Mouse (Mus musculus) hindbrain, postnatal 0 days (tissue): ENCODE measurements at regions not wholly inside any gene's neighbourhood (a gene's known extent, or its start where the extent isn't known, plus 50 kb on each side); places are given as distances from the start of the nearest gene placed in this dataset.

Experiments
- ATAC-seq: fragments of 200-750 bp; cut with Nextera tagmentation; 2 replicates; pipeline ENCODE4 v1.8.0; 2017; ENCODE audit warnings: mild to moderate bottlenecking, moderate TSS enrichment, moderate library complexity
- DNase-seq: peaks from one replicate; pipeline ENCODE4 v3.0.0-alpha.2; 2015; ENCODE audit warnings: low spot score
- H3K27ac ChIP-seq: fragments of 300-500 bp; sonication (generic); 2 replicates; pipeline ENCODE4 v1.5.1; 2014; ENCODE audit warnings: mild to moderate bottlenecking
- H3K27me3 ChIP-seq: fragments of 300-500 bp; sonication (generic); 2 replicates; pipeline ENCODE4 v1.6.1; 2014; ENCODE audit warnings: low read length, mixed read lengths; ENCODE audit not compliant: insufficient read depth
- H3K36me3 ChIP-seq: fragments of 300-500 bp; sonication (generic); 2 replicates; pipeline ENCODE4 v1.6.1; 2014; ENCODE audit warnings: low read length, mixed read lengths; ENCODE audit not compliant: insufficient read depth
- H3K4me1 ChIP-seq: fragments of 300-500 bp; sonication (generic); 2 replicates; pipeline ENCODE4 v1.6.1; 2014; ENCODE audit warnings: antibody characterized with exemption, low read length, mixed read lengths; ENCODE audit not compliant: insufficient read depth
- H3K4me2 ChIP-seq: fragments of 300-500 bp; sonication (generic); 2 replicates; pipeline ENCODE4 v1.6.1; 2014; ENCODE audit warnings: low read depth, mild to moderate bottlenecking, low read length, moderate library complexity, mixed read lengths
- H3K4me3 ChIP-seq: fragments of 300-500 bp; sonication (generic); 2 replicates; pipeline ENCODE4 v1.5.1; 2014; ENCODE audit warnings: low read length
- H3K9ac ChIP-seq: fragments of 300-500 bp; sonication (generic); replicated peaks from 2 replicates; pipeline ENCODE4 v1.6.1; 2014; ENCODE audit warnings: mild to moderate bottlenecking, low read length, moderate library complexity, mixed read lengths
- H3K9me3 ChIP-seq: fragments of 300-500 bp; sonication (generic); 2 replicates; pipeline ENCODE4 v1.6.1; 2016; ENCODE audit warnings: low read length, mixed read lengths
- CTCF ChIP-seq: IDR thresholded peaks from 2 replicates; pipeline ENCODE4 v1.5.1; 2016; ENCODE audit warnings: antibody characterized with exemption, control low read depth, low read depth
- WGBS: fragments of 180-500 bp; shearing (Covaris S2); extraction: QIAGEN DNeasy Blood & Tissue Kit; methylation state at CpG from one replicate; pipeline ENCODE4 v1.1.7; 2014; 5-methylcytosine and 5-hydroxymethylcytosine counted together

DNA sequence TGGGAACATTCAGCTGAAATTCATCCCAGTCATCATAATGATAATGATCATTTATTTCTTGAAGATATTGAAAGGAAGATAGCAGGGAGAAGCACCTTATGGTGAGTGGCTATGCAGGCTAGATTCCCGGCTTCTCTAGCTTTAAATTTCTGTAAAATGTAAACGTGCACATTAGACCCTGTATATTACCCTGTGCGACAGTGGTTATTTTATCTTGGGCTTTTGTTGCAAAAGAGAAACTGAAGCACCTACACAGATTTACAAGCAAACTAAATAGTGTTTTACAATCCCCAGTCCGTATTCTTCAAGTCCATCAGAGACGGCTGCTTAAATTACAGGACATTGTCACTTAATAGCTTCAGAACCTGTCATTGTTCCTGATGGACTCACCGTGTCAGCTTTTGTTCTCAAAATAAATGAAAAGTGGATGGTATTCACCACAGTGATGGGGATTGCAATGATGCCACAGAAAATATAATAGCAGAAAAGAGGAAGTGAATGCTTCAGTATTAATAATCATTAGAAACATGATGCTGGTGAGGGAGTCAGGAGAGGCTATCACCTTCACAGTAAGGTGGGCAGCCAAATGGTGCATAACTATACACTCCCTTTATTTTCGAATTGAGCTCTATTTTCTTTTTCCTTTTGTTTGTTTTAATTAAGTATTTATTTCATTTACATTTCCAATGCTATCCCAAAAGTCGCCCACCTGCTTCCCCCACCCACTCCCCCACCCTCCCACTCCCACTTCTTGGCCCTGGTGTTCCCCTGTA is 141.0 kb downstream of the AI429214 start:
- Histone ChIP-seq H3K4me2 (no peak overlapping the region), H3K9me3 (no peaks in the 10 kb centered on the region), H3K36me3 (no peaks in the 10 kb centered on the region), H3K4me1 (no peaks in the 10 kb centered on the region), H3K9ac (no peak overlapping the region), H3K27me3 (no peaks in the 10 kb centered on the region), H3K4me3 (no peak overlapping the region), H3K27ac (no peak overlapping the region)
- no peak for TF ChIP-seq CTCF
- 75% methylated on average over 8 of the region's 8 CpGs for WGBS
- ATAC-seq (no peak), DNase-seq (no peak)

DNA sequence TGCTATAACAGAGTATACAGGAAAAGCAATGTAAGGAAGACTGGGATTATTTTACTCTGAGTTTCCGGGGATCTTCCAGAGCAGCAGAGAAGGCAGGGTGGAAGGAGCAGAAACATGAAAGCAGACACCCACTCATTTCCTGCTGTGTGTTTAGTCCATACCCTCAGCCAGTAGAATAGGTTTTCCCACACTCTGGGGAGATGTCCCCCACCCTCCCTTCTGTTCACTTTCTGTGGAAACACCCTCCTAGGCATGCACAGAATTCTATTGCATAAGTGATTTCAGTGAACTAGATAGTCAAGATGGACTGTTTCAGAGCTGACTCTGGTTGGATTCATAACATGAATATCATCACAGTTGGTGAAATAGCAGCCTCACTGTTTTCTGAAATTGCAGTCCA is 156.9 kb downstream of the AI429214 start:
- WGBS: 88% methylated on average over 1 of the region's 1 CpGs

DNA sequence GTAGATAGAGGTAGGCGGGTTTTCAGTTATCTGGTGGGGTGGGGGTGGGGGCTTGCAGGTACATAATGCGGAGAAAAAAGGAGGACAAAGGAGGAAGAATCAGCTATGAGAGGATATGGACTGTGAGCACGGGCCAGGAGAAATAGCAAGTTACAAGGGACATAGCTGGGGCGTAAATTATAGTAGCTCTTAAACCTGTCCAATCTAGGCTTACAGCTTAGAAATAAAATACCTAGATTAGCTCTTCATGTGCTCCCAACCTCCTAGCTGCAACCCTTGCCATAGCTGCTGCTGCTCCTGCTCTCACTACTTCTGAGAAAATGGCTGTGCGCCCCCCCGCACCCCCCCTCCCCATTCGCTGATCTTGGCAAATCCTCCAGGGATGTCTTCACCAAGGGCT is 161.0 kb downstream of the AI429214 start:
- Histone ChIP-seq H3K4me2 (no peak overlapping the region), H3K36me3 (no peaks in the 10 kb centered on the region), H3K9me3 (no peaks in the 10 kb centered on the region), H3K4me1 (no peaks in the 10 kb centered on the region), H3K27me3 (no peaks in the 10 kb centered on the region), H3K27ac (no peak overlapping the region), H3K4me3 (no peak overlapping the region), H3K9ac (no peak overlapping the region)
- WGBS: 96% methylated on average over 7 of the region's 7 CpGs
- no peak for TF ChIP-seq CTCF
- DNase-seq (no peak), ATAC-seq (no peak)

More for the DNA sequence above, 156.9 kb downstream of the AI429214 start:
- DNase-seq: no peak
- H3K9me3 ChIP-seq: no peaks in the 10 kb centered on the region
- no peak overlapping the region for H3K4me2 ChIP-seq
- no peak overlapping the region for H3K4me3 ChIP-seq
- no peak for TF ChIP-seq CTCF
- ATAC-seq: no peak
- no peak overlapping the region for H3K9ac ChIP-seq
- H3K27me3 ChIP-seq: no peaks in the 10 kb centered on the region
- no peaks in the 10 kb centered on the region for H3K36me3 ChIP-seq
- H3K4me1 ChIP-seq: no peaks in the 10 kb centered on the region
- H3K27ac ChIP-seq: no peak overlapping the region

GRCm38 (mm10) chr8:37154946-37155345 is 161.5 kb downstream of the AI429214 start:
- no peak for TF ChIP-seq CTCF
- ATAC-seq: no peak
- DNase-seq: no peak
- H3K9ac ChIP-seq: no peak overlapping the region
- WGBS: 95% methylated on average over 8 of the region's 8 CpGs
- no peak overlapping the region for H3K27ac ChIP-seq
- no peaks in the 10 kb centered on the region for H3K9me3 ChIP-seq
- H3K27me3 ChIP-seq: no peaks in the 10 kb centered on the region
- H3K4me1 ChIP-seq: no peaks in the 10 kb centered on the region
- H3K4me2 ChIP-seq: no peak overlapping the region
- H3K4me3 ChIP-seq: no peak overlapping the region
- no peaks in the 10 kb centered on the region for H3K36me3 ChIP-seq

DNA sequence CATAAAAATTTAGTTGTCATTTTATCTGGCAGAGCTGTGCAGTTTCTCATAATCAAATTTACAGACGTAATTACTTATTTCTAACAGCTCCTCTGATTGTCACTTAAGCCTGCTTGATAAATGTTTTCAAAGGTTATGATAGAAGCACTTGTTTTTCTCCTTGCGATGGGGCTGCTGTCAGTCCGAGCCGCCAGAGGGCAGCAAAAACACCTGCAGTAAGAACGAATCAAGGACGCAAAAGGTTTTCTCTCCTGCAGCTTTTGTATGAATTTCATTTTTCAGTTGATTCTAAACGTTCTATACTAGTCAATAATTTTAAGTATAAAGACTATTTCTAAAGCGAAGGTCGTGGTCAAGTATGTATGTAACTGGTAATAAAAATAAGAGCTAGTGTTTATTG is 166.1 kb downstream of the AI429214 start:
- no peak overlapping the region for H3K4me3 ChIP-seq
- no peak overlapping the region for H3K27ac ChIP-seq
- no peak for ATAC-seq
- peak; percentile 88 for TF ChIP-seq CTCF
- no peaks in the 10 kb centered on the region for H3K36me3 ChIP-seq
- no peak overlapping the region for H3K9ac ChIP-seq
- no peaks in the 10 kb centered on the region for H3K9me3 ChIP-seq
- WGBS: 9% methylated on average over 9 of the region's 9 CpGs
- H3K4me2 ChIP-seq: no peak overlapping the region
- no peaks in the 10 kb centered on the region for H3K27me3 ChIP-seq
- no peaks in the 10 kb centered on the region for H3K4me1 ChIP-seq
- peak; percentile 90 for DNase-seq

DNA sequence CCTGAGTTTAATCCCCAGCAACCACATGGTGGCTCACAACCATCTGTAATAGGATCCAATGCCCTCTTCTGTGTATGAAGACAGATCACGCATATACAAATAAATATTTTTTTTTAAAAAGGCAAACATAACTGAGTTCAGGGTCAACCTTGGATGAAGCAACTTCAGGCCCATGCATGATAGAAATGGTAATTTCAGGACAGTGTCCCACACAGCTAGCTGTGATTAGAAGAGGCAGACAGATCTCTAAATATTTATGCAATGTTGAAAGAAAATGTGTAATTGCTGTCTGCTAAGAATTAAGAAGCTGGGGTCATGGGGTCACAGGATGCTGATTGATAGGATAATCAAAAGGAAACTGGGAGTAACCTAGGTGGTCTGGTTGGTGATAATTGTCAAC is 203.5 kb downstream of the AI429214 start:
- Histone ChIP-seq H3K27me3 (no peaks in the 10 kb centered on the region), H3K4me2 (no peak overlapping the region), H3K4me1 (no peaks in the 10 kb centered on the region), H3K36me3 (no peaks in the 10 kb centered on the region), H3K9me3 (no peaks in the 10 kb centered on the region), H3K27ac (no peak overlapping the region), H3K9ac (no peak overlapping the region), H3K4me3 (no peak overlapping the region)
- TF ChIP-seq CTCF: no peak
- ATAC-seq (no peak), DNase-seq (no peak)
- WGBS: 86% methylated on average over 1 of the region's 1 CpGs

DNA sequence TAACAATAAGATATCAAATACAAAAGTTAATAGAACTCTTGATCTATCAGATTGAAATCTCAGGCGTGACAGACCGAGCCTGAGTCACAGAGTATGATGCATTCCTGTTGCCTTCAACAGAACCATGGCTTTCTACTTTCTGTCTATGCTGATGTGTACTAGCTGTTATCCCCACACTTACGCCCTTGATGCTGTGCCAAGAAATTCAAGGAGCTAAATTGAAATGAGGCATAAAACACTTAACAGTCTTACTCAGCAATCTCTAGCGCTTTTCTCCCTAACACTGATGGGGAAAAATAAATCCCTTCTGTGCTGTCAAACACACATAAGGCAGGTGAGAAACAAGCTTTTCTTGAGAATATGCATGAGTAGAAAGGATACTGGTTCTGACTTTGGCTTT is 222.5 kb downstream of the AI429214 start:
- WGBS: 78% methylated on average over 4 of the region's 4 CpGs
- no peaks in the 10 kb centered on the region for H3K9me3 ChIP-seq
- no peaks in the 10 kb centered on the region for H3K4me1 ChIP-seq
- H3K27ac ChIP-seq: no peak overlapping the region
- H3K9ac ChIP-seq: no peak overlapping the region
- DNase-seq (peak; percentile 18), ATAC-seq (no peak)
- H3K4me3 ChIP-seq: no peak overlapping the region
- H3K27me3 ChIP-seq: no peaks in the 10 kb centered on the region
- TF ChIP-seq CTCF: no peak
- H3K36me3 ChIP-seq: no peaks in the 10 kb centered on the region
- H3K4me2 ChIP-seq: no peak overlapping the region
